ENCODE assay signal across 13 mouse cellular contexts in the genomic region with DNA sequence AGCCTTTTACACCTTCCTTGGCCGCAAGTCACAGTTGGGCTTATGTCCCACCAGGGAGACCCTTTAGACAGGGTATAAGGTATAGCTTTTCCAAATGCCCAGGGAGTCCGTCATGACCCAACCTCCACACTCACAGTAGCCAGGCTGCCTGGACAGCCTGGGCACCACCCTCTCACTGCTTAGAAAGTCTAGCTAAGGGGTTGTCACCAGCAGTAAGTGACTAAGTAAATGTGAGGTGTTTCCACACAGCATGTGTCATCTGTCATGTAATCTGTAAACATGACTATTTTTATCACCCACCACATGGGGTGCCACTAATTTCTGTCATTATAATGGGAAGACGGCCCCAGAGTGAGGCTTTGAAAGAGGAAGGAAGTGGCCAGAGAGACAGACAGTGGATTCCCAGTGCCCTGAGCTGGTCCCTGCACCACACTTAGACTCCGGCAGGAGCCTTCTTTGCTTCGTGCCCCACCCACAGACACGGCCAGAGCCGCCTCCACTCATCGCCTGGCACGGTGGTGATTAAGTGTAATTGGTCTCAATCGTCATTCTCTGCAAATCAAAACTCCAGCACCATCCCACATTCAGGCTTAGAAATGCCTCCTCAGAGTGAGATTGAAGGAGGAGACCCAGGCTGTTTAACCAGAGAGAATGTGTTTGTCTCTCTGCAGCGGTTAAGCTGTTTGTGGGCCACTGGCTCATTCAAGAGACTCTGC.
DNase-seq lines count a peak whose midpoint lies in the region; ATAC-seq lines count a peak whose summit lies in the region.
"Had no signal": no experiment of that assay in that cellular context is flagged by ENCODE, and none has a peak within 500 bp of the region (broad histone marks: within the 10 kb centered on the region; RNA-seq: fewer than 3 reads in every experiment).

No protein-coding gene starts in this region.

- peak overlapping the region; percentile 39; the same call in 1 of the 2 replicates for H3K27ac ChIP-seq in heart, embryonic 13.5 days (replicated peaks)
- H3K27ac ChIP-seq in hindbrain, embryonic 11.5 days (ENCODE audit: low read depth, low read length), result no peak overlapping the region
- H3K27ac ChIP-seq: liver, embryonic 13.5 days; stomach, embryonic 15.5 days had no signal

- peak overlapping the region; percentile 11; the same call in 1 of the 2 replicates for H3K4me2 ChIP-seq in heart, embryonic 13.5 days
- H3K4me2 ChIP-seq in hindbrain, embryonic 11.5 days (replicated peaks; ENCODE audit: low read depth, low read length), result no peak overlapping the region
- H3K4me2 ChIP-seq: liver, embryonic 13.5 days; stomach, embryonic 15.5 days had no signal

- peaks cover 6% of the 10 kb centered on the region for H3K27me3 ChIP-seq in heart, embryonic 13.5 days (replicated peaks)
- H3K27me3 ChIP-seq in hindbrain, embryonic 11.5 days (ENCODE audit: control insufficient read depth, insufficient read depth, low read length), result no peaks in the 10 kb centered on the region
- H3K27me3 ChIP-seq: liver, embryonic 13.5 days; stomach, embryonic 15.5 days had no signal

- no peaks in the 10 kb centered on the region for H3K9me3 ChIP-seq in heart, embryonic 13.5 days
- H3K9me3 ChIP-seq in hindbrain, embryonic 11.5 days (ENCODE audit: control insufficient read depth, low read length), result no peaks in the 10 kb centered on the region
- H3K9me3 ChIP-seq: liver, embryonic 13.5 days; stomach, embryonic 15.5 days had no signal

- no peak overlapping the region for H3K9ac ChIP-seq in heart, embryonic 13.5 days
- no peak overlapping the region for H3K9ac ChIP-seq in hindbrain, embryonic 11.5 days (ENCODE audit: low read depth, low read length)
- H3K9ac ChIP-seq: liver, embryonic 13.5 days; stomach, embryonic 15.5 days had no signal

- no peak for DNase-seq in heart, postnatal 14 days
- peak; percentile 54 for DNase-seq in right cerebral cortex, adult 18-20 months
- DNase-seq in right cerebral cortex, postnatal 14 days, result no peak
- DNase-seq in layer of hippocampus, postnatal 14 days (ENCODE audit: low spot score in 2 of 2), result peak; percentile 40 to 45
- no peak for DNase-seq in gastrocnemius, postnatal 4 days (ENCODE audit: low spot score in 2 of 2)
- DNase-seq in hindbrain, embryonic 11.5 days (ENCODE audit: low spot score), result no peak
- no peak for DNase-seq in embryo, embryonic 11 days
- DNase-seq: cerebellum, postnatal 14 days; gastrocnemius, postnatal 14 days; kidney, postnatal 36 days; liver, embryonic 13.5 days had no signal

- no peak for ATAC-seq in heart, embryonic 13.5 days (ENCODE audit: extremely low read depth, insufficient number of reproducible peaks, low FRiP score, low TSS enrichment)
- ATAC-seq in hindbrain, embryonic 11.5 days (ENCODE audit: low FRiP score), result no peak

- WGBS in heart, embryonic 13.5 days, result 41% methylated on average over 11 of the region's 11 CpGs
- WGBS in hindbrain, embryonic 11.5 days, result 82% methylated on average over 11 of the region's 11 CpGs

- H3K36me3 ChIP-seq in heart, embryonic 13.5 days, result no peaks in the 10 kb centered on the region
- no peaks in the 10 kb centered on the region for H3K36me3 ChIP-seq in hindbrain, embryonic 11.5 days (ENCODE audit: control insufficient read depth, insufficient read depth, low read length)
- H3K36me3 ChIP-seq: liver, embryonic 13.5 days; stomach, embryonic 15.5 days had no signal

- no peak overlapping the region for H3K4me3 ChIP-seq in heart, embryonic 13.5 days
- H3K4me3 ChIP-seq in hindbrain, embryonic 11.5 days (ENCODE audit: low read depth, low read length), result no peak overlapping the region
- H3K4me3 ChIP-seq: liver, embryonic 13.5 days; stomach, embryonic 15.5 days had no signal

- H3K4me1 ChIP-seq in heart, embryonic 13.5 days, result peaks cover 18% of the 10 kb centered on the region
- H3K4me1 ChIP-seq in hindbrain, embryonic 11.5 days (replicated peaks; ENCODE audit: control insufficient read depth, insufficient read depth, low read length), result no peaks in the 10 kb centered on the region
- H3K4me1 ChIP-seq: liver, embryonic 13.5 days; stomach, embryonic 15.5 days had no signal

- intact Hi-C loops in heart, postnatal 14 days (cut with DNase I), result no loop called here

Comparison
In these comparisons a context has a peak if more than half of its experiments do, and no peak if none do; other contexts are left out.
1. DNase-seq: peak in right cerebral cortex, adult 18-20 months (single experiment) and layer of hippocampus, postnatal 14 days (2 of 2); none in heart, postnatal 14 days (0 of 2), right cerebral cortex, postnatal 14 days (single experiment), gastrocnemius, postnatal 4 days (0 of 2), hindbrain, embryonic 11.5 days (single experiment) and embryo, embryonic 11 days (single experiment).